Mouse (Mus musculus): ENCODE results near the gene Bicra. TPM values are rescaled to one million over a fixed set of nuclear protein-coding genes. Genes with fewer than 3 reads are reported as not detected.

The Bicra gene
- polyA plus RNA-seq, 1 experiment from 2014 or later, result 6.1 TPM

DNA sequence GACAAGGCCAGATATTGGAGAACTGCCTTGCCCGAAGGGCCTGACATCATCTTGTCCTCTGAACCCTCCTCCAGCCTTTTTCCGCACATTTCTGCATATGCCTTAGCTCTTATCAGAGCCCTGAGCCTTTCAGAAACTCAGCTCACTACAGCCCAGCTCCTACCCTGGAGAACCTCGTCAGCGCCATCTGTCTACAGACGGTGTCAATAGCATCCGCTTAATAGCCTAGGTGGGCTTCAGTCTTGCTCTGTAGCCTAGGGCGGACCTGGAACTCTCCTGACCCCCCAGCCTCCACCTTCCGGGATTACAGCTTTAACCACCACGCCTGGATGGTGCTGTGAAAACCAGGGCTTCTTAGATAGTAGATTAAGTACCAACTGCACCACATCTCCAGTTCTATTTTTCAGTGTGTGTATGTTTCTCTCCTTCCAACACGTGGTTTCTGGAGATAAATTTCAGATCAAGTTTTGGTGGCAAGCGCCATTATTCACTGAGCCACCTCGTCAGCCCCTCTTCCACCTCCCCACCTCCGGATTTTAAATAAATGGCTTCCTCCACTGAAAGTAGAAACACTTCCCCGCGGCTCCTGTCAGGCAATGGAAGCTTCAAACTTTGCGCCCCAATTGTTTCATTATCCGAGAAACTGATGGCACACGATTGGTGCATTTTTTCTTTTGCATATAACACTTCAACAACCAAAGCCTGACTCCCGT, 4.3 kb upstream of the Bicra start:
- Histone ChIP-seq H3K9me3 (ENCODE audit: control insufficient read depth, low read length) (no peaks in the 10 kb centered on the region), H3K27me3 (ENCODE audit: control insufficient read depth, insufficient read depth, low read length) (no peaks in the 10 kb centered on the region), H3K4me2 (peak overlapping the region; percentile 63), H3K36me3 (ENCODE audit: control insufficient read depth, insufficient read depth, low read length) (no peaks in the 10 kb centered on the region), H3K4me3 (ENCODE audit: low read depth, low read length) (peak overlapping the region; percentile 40), H3K9ac (ENCODE audit: low read length) (peak overlapping the region; percentile 64), H3K4me1 (ENCODE audit: control insufficient read depth, insufficient read depth, low read length) (peaks cover 19% of the 10 kb centered on the region), H3K27ac (ENCODE audit: low read depth, low read length) (0 out of 2 replicates have a peak overlapping the region, but pooled peaks have one; percentile 26)
- ATAC-seq (ENCODE audit: low FRiP score) (no peak), DNase-seq (ENCODE audit: low spot score, missing footprints) (peak; percentile 94)
- WGBS, result 8% methylated on average over 19 of the region's 19 CpGs

DNA sequence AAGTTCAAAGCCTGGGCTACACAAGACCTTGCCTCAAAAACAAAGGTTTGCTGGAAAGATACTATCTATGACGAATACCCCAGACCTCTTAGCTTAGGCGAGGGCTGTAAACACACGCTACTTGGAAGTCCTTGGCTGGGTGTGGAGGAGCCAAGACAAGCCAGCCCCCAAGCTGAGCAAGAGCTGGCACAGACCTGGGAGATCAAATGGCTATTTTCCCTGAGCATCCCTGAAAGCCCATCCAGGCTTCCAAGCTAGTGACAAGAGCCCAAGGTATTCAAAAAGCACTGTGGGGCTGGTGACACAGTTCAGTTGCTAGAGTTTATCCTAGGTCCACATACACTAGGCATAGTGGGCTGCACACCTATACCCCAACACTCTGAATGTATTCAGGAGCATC, 2.9 kb upstream of the Bicra start:
- Histone ChIP-seq H3K4me3 (ENCODE audit: low read depth, low read length) (no peak overlapping the region), H3K4me1 (ENCODE audit: control insufficient read depth, insufficient read depth, low read length) (peaks cover 26% of the 10 kb centered on the region), H3K36me3 (ENCODE audit: control insufficient read depth, insufficient read depth, low read length) (no peaks in the 10 kb centered on the region), H3K27ac (ENCODE audit: low read depth, low read length) (no peak overlapping the region), H3K4me2 (no peak overlapping the region), H3K9ac (ENCODE audit: low read length) (no peak overlapping the region), H3K27me3 (ENCODE audit: control insufficient read depth, insufficient read depth, low read length) (no peaks in the 10 kb centered on the region), H3K9me3 (ENCODE audit: control insufficient read depth, low read length) (no peaks in the 10 kb centered on the region)
- 92% methylated on average over 3 of the region's 3 CpGs for WGBS
- DNase-seq (ENCODE audit: low spot score, missing footprints), result no peak
- no peak for ATAC-seq (ENCODE audit: low FRiP score)

DNA sequence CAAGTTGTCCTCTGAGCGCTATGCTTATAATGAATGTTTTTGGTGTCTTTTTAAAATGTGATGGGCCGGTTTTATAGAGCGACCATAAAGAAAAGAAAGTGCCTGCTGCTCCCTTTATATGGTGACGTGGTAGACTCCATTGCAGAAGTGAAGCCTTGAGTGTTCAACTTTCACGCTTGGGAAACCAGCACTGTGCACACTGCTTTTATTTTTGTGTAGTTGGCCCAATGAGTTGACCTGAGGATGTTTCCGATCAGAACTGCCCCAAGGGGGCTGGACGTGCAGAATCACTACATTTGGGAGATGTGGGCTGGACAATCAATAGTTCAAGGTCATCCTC, 1.8 kb upstream of the Bicra start:
- H3K36me3 ChIP-seq (ENCODE audit: control insufficient read depth, insufficient read depth, low read length), result no peaks in the 10 kb centered on the region
- ATAC-seq (ENCODE audit: low FRiP score) (no peak), DNase-seq (ENCODE audit: low spot score, missing footprints) (no peak)
- H3K27ac ChIP-seq (ENCODE audit: low read depth, low read length), result no peak overlapping the region
- peak overlapping the region; percentile 95 for H3K4me2 ChIP-seq
- peak overlapping the region; percentile 93 for H3K4me3 ChIP-seq (ENCODE audit: low read depth, low read length)
- peak overlapping the region; percentile 83; the same call in 1 of the 2 replicates for H3K9ac ChIP-seq (ENCODE audit: low read length)
- no peaks in the 10 kb centered on the region for H3K27me3 ChIP-seq (ENCODE audit: control insufficient read depth, insufficient read depth, low read length)
- 86% methylated on average over 7 of the region's 7 CpGs for WGBS
- peaks cover 37% of the 10 kb centered on the region for H3K4me1 ChIP-seq (ENCODE audit: control insufficient read depth, insufficient read depth, low read length)
- no peaks in the 10 kb centered on the region for H3K9me3 ChIP-seq (ENCODE audit: control insufficient read depth, low read length)

DNA sequence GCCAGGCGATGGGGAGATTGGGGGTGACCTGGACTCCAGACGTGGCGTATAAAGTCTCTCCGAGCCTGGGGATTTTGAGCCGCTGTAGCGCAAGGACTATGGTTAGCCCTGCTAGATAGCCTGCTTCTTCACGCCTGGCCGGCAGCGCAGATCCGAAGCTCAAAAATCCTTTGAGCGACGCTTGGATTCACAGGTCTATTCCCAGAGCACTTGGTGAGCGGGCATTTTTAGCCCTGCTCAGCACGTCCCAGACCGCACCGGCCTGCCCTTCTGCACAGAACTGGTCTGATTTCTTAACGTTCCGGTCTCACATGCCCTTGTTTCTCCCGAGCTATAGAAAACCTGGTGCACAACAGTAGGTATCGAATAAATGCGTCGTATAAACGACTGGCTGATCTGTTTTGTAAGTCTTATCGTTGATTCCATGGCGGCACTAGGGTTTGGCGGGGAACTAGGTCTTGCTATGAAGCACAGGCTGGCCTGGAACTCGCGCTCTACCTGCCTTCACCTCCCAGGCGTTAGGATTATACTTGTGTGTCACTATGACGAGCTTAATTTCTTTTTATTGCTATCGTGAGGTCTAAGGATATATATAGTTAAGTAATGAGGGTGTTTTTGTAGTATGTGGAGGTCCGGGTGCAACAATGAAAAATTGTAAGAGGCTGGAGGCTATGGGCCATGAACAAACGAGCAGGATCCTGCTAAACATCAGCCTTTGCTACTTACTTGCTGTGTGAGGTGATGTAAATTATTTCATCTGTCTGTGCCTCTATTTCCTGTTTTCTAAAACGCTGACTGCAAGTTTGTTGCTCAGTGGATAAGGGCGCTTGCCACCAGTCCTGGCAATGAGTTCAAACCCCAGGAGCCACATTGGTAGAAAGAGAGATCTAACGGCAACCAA, 1.2 kb upstream of the Bicra start:
- ATAC-seq (ENCODE audit: low FRiP score), result no peak
- Histone ChIP-seq H3K4me2 (peak overlapping the region; percentile 95), H3K9ac (ENCODE audit: low read length) (peak overlapping the region; percentile 83), H3K4me3 (ENCODE audit: low read depth, low read length) (peak overlapping the region; percentile 93), H3K27ac (ENCODE audit: low read depth, low read length) (peak overlapping the region; percentile 52; the same call in 1 of the 2 replicates), H3K36me3 (ENCODE audit: control insufficient read depth, insufficient read depth, low read length) (no peaks in the 10 kb centered on the region), H3K9me3 (ENCODE audit: control insufficient read depth, low read length) (no peaks in the 10 kb centered on the region), H3K4me1 (ENCODE audit: control insufficient read depth, insufficient read depth, low read length) (peaks cover 42% of the 10 kb centered on the region), H3K27me3 (ENCODE audit: control insufficient read depth, insufficient read depth, low read length) (no peaks in the 10 kb centered on the region)
- DNase-seq (ENCODE audit: low spot score, missing footprints), result peak; percentile 87
- 10% methylated on average over 36 of the region's 36 CpGs for WGBS

DNA sequence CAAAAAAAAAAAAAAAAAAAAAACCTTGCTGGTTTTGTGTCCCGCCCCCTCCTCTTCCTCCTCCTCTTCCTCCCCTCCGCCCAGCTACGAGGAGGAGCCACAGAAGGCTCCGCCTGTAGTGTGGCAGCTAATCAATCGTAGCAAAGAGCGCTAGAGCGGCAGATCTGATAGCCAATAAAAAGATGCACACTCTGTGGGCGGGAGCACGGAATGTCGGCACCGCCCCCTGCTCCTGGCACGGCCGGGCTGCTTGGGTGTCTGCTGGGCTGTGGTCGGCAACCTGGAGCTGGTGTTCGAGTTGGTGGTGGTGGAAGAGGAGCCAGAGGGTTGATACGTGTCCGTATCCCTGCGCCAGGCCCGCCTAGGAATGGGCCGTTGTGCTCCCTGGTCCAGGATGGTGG, 443 bp upstream of the Bicra start:
- DNase-seq (ENCODE audit: low spot score, missing footprints) (peak; percentile 100), ATAC-seq (ENCODE audit: low FRiP score) (peak; percentile 85)
- Histone ChIP-seq H3K4me2 (peak overlapping the region; percentile 95), H3K27me3 (ENCODE audit: control insufficient read depth, insufficient read depth, low read length) (no peaks in the 10 kb centered on the region), H3K36me3 (ENCODE audit: control insufficient read depth, insufficient read depth, low read length) (no peaks in the 10 kb centered on the region), H3K4me3 (ENCODE audit: low read depth, low read length) (peak overlapping the region; percentile 93), H3K27ac (ENCODE audit: low read depth, low read length) (peak overlapping the region; percentile 94), H3K4me1 (ENCODE audit: control insufficient read depth, insufficient read depth, low read length) (peaks cover 40% of the 10 kb centered on the region), H3K9me3 (ENCODE audit: control insufficient read depth, low read length) (no peaks in the 10 kb centered on the region), H3K9ac (ENCODE audit: low read length) (peak overlapping the region; percentile 100)
- 0% methylated on average over 20 of the region's 20 CpGs for WGBS

DNA sequence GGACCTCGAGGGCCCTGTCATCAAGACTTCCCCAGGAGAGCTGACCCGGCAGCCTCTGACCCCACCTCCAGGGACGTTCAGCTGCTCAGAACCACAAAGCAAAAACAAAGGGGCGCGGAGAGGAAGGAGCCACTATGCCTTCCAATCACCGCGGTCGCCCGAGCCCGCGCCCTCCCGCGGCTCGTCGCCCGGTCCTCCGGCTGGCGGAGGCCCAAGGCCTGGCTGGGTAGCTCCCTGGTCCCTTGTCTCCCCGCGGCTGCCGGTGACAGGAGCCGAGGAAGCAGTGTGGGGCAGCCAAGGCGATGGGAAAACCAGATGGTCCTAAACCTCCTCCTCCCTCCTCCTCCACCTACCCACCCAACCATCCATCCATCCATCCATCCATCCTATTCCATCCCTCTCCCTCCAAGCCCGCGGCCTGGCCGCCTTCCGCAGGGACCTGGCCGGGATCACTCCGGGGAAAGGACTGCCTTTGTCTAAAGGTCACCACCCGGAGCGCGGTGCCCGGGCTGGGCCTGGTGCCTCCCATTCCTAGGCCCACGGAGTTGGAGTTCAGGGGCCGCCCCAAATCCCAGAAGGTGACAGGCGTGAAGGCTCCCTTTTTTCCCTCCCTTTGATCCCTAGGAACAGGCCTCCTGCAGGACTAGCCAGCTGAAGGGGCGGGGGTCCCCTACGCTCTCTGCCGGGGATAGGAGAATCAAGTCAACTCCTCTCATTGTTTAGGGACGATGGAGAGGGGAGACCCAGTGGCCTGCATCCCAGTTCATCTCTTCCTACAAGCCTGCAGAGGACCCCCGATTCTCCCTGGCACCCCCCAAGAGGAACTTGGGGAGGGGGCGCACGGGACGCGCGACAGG, 1.0 kb downstream of the Bicra start:
- peaks cover 36% of the 10 kb centered on the region for H3K4me1 ChIP-seq (ENCODE audit: control insufficient read depth, insufficient read depth, low read length)
- H3K9ac ChIP-seq (ENCODE audit: low read length), result peak overlapping the region; percentile 100
- H3K27ac ChIP-seq (ENCODE audit: low read depth, low read length), result peak overlapping the region; percentile 94
- no peaks in the 10 kb centered on the region for H3K27me3 ChIP-seq (ENCODE audit: control insufficient read depth, insufficient read depth, low read length)
- ATAC-seq (ENCODE audit: low FRiP score), result peak; percentile 43
- no peaks in the 10 kb centered on the region for H3K9me3 ChIP-seq (ENCODE audit: control insufficient read depth, low read length)
- WGBS, result under 1% methylated on average over 45 of the region's 46 CpGs
- H3K4me2 ChIP-seq, result peak overlapping the region; percentile 95
- DNase-seq (ENCODE audit: low spot score, missing footprints), result peak; percentile 96
- H3K4me3 ChIP-seq (ENCODE audit: low read depth, low read length), result peak overlapping the region; percentile 93
- H3K36me3 ChIP-seq (ENCODE audit: control insufficient read depth, insufficient read depth, low read length), result no peaks in the 10 kb centered on the region

DNA sequence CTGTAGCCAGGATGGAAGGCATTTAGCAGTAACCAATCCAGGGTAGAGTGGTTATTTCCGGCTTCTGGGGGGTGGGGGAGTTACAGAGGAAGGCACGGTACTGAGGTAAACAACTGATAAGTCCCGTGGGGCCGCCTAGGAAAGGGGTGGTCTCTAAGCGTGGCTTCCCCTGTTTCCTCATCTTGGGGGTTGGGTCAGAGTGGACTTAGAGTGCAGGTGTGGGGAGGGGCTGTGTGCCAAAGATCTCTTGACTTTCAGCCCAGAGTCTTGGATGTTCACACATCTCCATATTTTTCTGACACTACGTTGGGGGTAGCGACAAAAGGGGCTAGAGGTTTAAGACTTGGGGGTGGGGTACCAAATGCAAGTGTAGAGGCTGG, 1.6 kb downstream of the Bicra start:
- WGBS, result 5% methylated on average over 7 of the region's 7 CpGs
- DNase-seq (ENCODE audit: low spot score, missing footprints) (peak; percentile 87), ATAC-seq (ENCODE audit: low FRiP score) (no peak)
- Histone ChIP-seq H3K27ac (ENCODE audit: low read depth, low read length) (peak overlapping the region; percentile 94), H3K4me1 (ENCODE audit: control insufficient read depth, insufficient read depth, low read length) (peaks cover 36% of the 10 kb centered on the region), H3K27me3 (ENCODE audit: control insufficient read depth, insufficient read depth, low read length) (no peaks in the 10 kb centered on the region), H3K4me2 (peak overlapping the region; percentile 95), H3K9me3 (ENCODE audit: control insufficient read depth, low read length) (no peaks in the 10 kb centered on the region), H3K36me3 (ENCODE audit: control insufficient read depth, insufficient read depth, low read length) (no peaks in the 10 kb centered on the region), H3K9ac (ENCODE audit: low read length) (peak overlapping the region; percentile 100), H3K4me3 (ENCODE audit: low read depth, low read length) (peak overlapping the region; percentile 93)

DNA sequence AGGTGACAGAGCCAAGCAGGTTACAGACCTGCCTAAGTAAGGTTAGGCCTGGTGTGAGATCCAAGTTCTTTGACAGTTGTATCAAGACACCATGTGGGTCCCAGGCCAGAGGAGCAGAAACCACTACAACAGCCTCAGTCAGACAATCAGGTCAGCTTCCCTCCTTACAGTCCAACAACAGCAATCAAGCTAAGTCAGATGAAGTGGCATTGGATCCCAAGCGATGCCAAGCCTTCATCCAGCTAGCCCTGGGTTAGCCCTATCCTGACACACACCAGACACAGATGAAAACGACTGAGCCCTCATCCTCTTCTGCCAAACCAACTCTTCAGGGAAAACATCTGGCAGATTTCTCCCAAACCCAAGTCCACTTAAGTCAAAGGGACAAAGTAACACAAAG, 2.2 kb downstream of the Bicra start:
- Histone ChIP-seq H3K36me3 (ENCODE audit: control insufficient read depth, insufficient read depth, low read length) (no peaks in the 10 kb centered on the region), H3K4me2 (peak overlapping the region; percentile 95), H3K27ac (ENCODE audit: low read depth, low read length) (no peak overlapping the region; the same call in 1 of the 2 replicates), H3K27me3 (ENCODE audit: control insufficient read depth, insufficient read depth, low read length) (no peaks in the 10 kb centered on the region), H3K4me1 (ENCODE audit: control insufficient read depth, insufficient read depth, low read length) (peaks cover 36% of the 10 kb centered on the region), H3K4me3 (ENCODE audit: low read depth, low read length) (peak overlapping the region; percentile 93; the same call in 1 of the 2 replicates), H3K9me3 (ENCODE audit: control insufficient read depth, low read length) (no peaks in the 10 kb centered on the region), H3K9ac (ENCODE audit: low read length) (peak overlapping the region; percentile 100; the same call in 1 of the 2 replicates)
- no peak for ATAC-seq (ENCODE audit: low FRiP score)
- peak; percentile 85 for DNase-seq (ENCODE audit: low spot score, missing footprints)
- 52% methylated on average over 2 of the region's 2 CpGs for WGBS
